Mouse (Mus musculus): ENCODE results near the gene Cers1. TPM values are rescaled to one million over a fixed set of nuclear protein-coding genes. Genes with fewer than 3 reads are reported as not detected.

The Cers1 gene
- polyA plus RNA-seq, 1 experiment from 2014 or later, result 10.0 TPM

GRCm38 (mm10) chr8:70342007-70342406 lies 26.4 kb downstream of the Cers1 start:
- H3K9ac ChIP-seq, result no peak overlapping the region
- no peak for ATAC-seq (ENCODE audit: low FRiP score, low read depth)
- H3K4me1 ChIP-seq, result peaks cover 26% of the 10 kb centered on the region
- H3K4me3 ChIP-seq, result no peak overlapping the region
- no peaks in the 10 kb centered on the region for H3K9me3 ChIP-seq
- 89% methylated on average over 14 of the region's 14 CpGs for WGBS
- no peak overlapping the region for H3K4me2 ChIP-seq (replicated peaks)
- no peaks in the 10 kb centered on the region for H3K27me3 ChIP-seq
- peaks cover 82% of the 10 kb centered on the region for H3K36me3 ChIP-seq
- no peak overlapping the region for H3K27ac ChIP-seq

GRCm38 (mm10) chr8:70343076-70343475 lies 27.5 kb downstream of the Cers1 start:
- no peaks in the 10 kb centered on the region for H3K27me3 ChIP-seq
- H3K4me3 ChIP-seq, result no peak overlapping the region
- no peak overlapping the region for H3K9ac ChIP-seq
- H3K9me3 ChIP-seq, result no peaks in the 10 kb centered on the region
- no peak overlapping the region for H3K4me2 ChIP-seq (replicated peaks)
- no peak for ATAC-seq (ENCODE audit: low FRiP score, low read depth)
- WGBS, result 22% methylated on average over 7 of the region's 7 CpGs
- H3K4me1 ChIP-seq, result peaks cover 33% of the 10 kb centered on the region
- no peak overlapping the region for H3K27ac ChIP-seq
- H3K36me3 ChIP-seq, result peaks cover 72% of the 10 kb centered on the region

- Histone ChIP-seq H3K4me2 (replicated peaks) (no peak overlapping the region), H3K36me3 (peaks cover 72% of the 10 kb centered on the region), H3K4me3 (no peak overlapping the region), H3K4me1 (peaks cover 40% of the 10 kb centered on the region), H3K9me3 (no peaks in the 10 kb centered on the region), H3K27me3 (no peaks in the 10 kb centered on the region), H3K27ac (peak overlapping the region; percentile 44; the same call in 1 of the 2 replicates), H3K9ac (0 out of 2 replicates have a peak overlapping the region, but pooled peaks have one; percentile 19)
- 47% methylated on average over 6 of the region's 6 CpGs for WGBS
- peak; percentile 52; the same call in 1 of the 2 replicates for ATAC-seq (ENCODE audit: low FRiP score, low read depth)
Observed at GRCm38 (mm10) chr8:70343696-70344095, 28.1 kb downstream of the Cers1 start.

GRCm38 (mm10) chr8:70344279-70344678 lies 28.7 kb downstream of the Cers1 start:
- no peak for ATAC-seq (ENCODE audit: low FRiP score, low read depth)
- Histone ChIP-seq H3K9me3 (no peaks in the 10 kb centered on the region), H3K36me3 (peaks cover 72% of the 10 kb centered on the region), H3K9ac (no peak overlapping the region), H3K4me1 (peaks cover 45% of the 10 kb centered on the region), H3K27me3 (no peaks in the 10 kb centered on the region), H3K4me3 (no peak overlapping the region), H3K4me2 (replicated peaks) (no peak overlapping the region), H3K27ac (peak overlapping the region; percentile 44; the same call in 1 of the 2 replicates)
- WGBS, result 83% methylated on average over 2 of the region's 2 CpGs

GRCm38 (mm10) chr8:70347443-70347842 lies 31.9 kb downstream of the Cers1 start:
- H3K9ac ChIP-seq, result peak overlapping the region; percentile 26; the same call in 1 of the 2 replicates
- H3K4me2 ChIP-seq (replicated peaks), result no peak overlapping the region
- H3K4me3 ChIP-seq, result no peak overlapping the region
- WGBS, result 80% methylated on average over 4 of the region's 4 CpGs
- H3K4me1 ChIP-seq, result peaks cover 74% of the 10 kb centered on the region
- no peak overlapping the region for H3K27ac ChIP-seq
- H3K9me3 ChIP-seq, result no peaks in the 10 kb centered on the region
- H3K36me3 ChIP-seq, result peaks cover 52% of the 10 kb centered on the region
- no peak for ATAC-seq (ENCODE audit: low FRiP score, low read depth)
- no peaks in the 10 kb centered on the region for H3K27me3 ChIP-seq

GRCm38 (mm10) chr8:70347860-70348420 lies 32.4 kb downstream of the Cers1 start:
- peaks cover 70% of the 10 kb centered on the region for H3K4me1 ChIP-seq
- H3K4me2 ChIP-seq (replicated peaks), result no peak overlapping the region
- 67% methylated on average over 1 of the region's 1 CpGs for WGBS
- no peak overlapping the region for H3K4me3 ChIP-seq
- ATAC-seq (ENCODE audit: low FRiP score, low read depth), result no peak
- peak overlapping the region; percentile 31; the same call in 1 of the 2 replicates for H3K9ac ChIP-seq
- H3K27ac ChIP-seq, result no peak overlapping the region
- no peaks in the 10 kb centered on the region for H3K9me3 ChIP-seq
- peaks cover 47% of the 10 kb centered on the region for H3K36me3 ChIP-seq
- no peaks in the 10 kb centered on the region for H3K27me3 ChIP-seq

GRCm38 (mm10) chr8:70351035-70351999 lies 35.7 kb downstream of the Cers1 start:
- Histone ChIP-seq H3K36me3 (peaks cover 29% of the 10 kb centered on the region), H3K27me3 (no peaks in the 10 kb centered on the region), H3K4me2 (replicated peaks) (peak overlapping the region; percentile 100), H3K9ac (peak overlapping the region; percentile 99), H3K4me1 (peaks cover 59% of the 10 kb centered on the region), H3K27ac (no peak overlapping the region; the same call in 1 of the 2 replicates), H3K9me3 (no peaks in the 10 kb centered on the region), H3K4me3 (peak overlapping the region; percentile 100)
- ATAC-seq (ENCODE audit: low FRiP score, low read depth), result no peak
- WGBS, result 43% methylated on average over 15 of the region's 15 CpGs

GRCm38 (mm10) chr8:70352000-70352384 lies 36.4 kb downstream of the Cers1 start:
- Histone ChIP-seq H3K4me1 (peaks cover 59% of the 10 kb centered on the region), H3K36me3 (peaks cover 24% of the 10 kb centered on the region), H3K9me3 (no peaks in the 10 kb centered on the region), H3K9ac (peak overlapping the region; percentile 99), H3K27ac (no peak overlapping the region), H3K27me3 (no peaks in the 10 kb centered on the region), H3K4me2 (replicated peaks) (peak overlapping the region; percentile 100), H3K4me3 (peak overlapping the region; percentile 100)
- 23% methylated on average over 3 of the region's 3 CpGs for WGBS
- ATAC-seq (ENCODE audit: low FRiP score, low read depth), result no peak

- Histone ChIP-seq H3K9me3 (no peaks in the 10 kb centered on the region), H3K4me1 (peaks cover 55% of the 10 kb centered on the region), H3K27ac (peak overlapping the region; percentile 76), H3K4me3 (peak overlapping the region; percentile 100), H3K9ac (peak overlapping the region; percentile 99), H3K27me3 (no peaks in the 10 kb centered on the region), H3K4me2 (replicated peaks) (peak overlapping the region; percentile 100), H3K36me3 (peaks cover 24% of the 10 kb centered on the region)
- ATAC-seq (ENCODE audit: low FRiP score, low read depth), result peak; percentile 49; the same call in 1 of the 2 replicates
- WGBS, result 0% methylated on average over 56 of the region's 64 CpGs
Observed at GRCm38 (mm10) chr8:70352657-70353151, 37.1 kb downstream of the Cers1 start.

GRCm38 (mm10) chr8:70353194-70353817 lies 37.7 kb downstream of the Cers1 start, which contains the start of gene Upf1:
TSS of gene Upf1 (minus strand) at chr8:70353278.
- peak within 1 kb of the TSS; percentile 76 for H3K27ac ChIP-seq
- peak within 1 kb of the TSS; percentile 100 for H3K4me3 ChIP-seq
- peak; percentile 91 for ATAC-seq (ENCODE audit: low FRiP score, low read depth)
- peak within 1 kb of the TSS; percentile 100 for H3K4me2 ChIP-seq (replicated peaks)
- H3K27me3 ChIP-seq, result no peaks in the 10 kb centered on the region
- H3K36me3 ChIP-seq, result peaks cover 21% of the 10 kb centered on the region
- no peaks in the 10 kb centered on the region for H3K9me3 ChIP-seq
- WGBS, result under 1% methylated on average over 67 of the region's 69 CpGs
- H3K9ac ChIP-seq, result peak within 1 kb of the TSS; percentile 99
- peaks cover 49% of the 10 kb centered on the region for H3K4me1 ChIP-seq

GRCm38 (mm10) chr8:70354004-70354403 lies 38.4 kb downstream of the Cers1 start:
- Histone ChIP-seq H3K4me2 (replicated peaks) (peak overlapping the region; percentile 100), H3K9ac (peak overlapping the region; percentile 60), H3K4me3 (peak overlapping the region; percentile 100), H3K27ac (peak overlapping the region; percentile 76), H3K27me3 (0 out of 2 replicates have a peak, but pooled peaks cover 4% of the 10 kb centered on the region), H3K36me3 (peaks cover 14% of the 10 kb centered on the region), H3K4me1 (peaks cover 42% of the 10 kb centered on the region), H3K9me3 (no peaks in the 10 kb centered on the region)
- 70% methylated on average over 4 of the region's 4 CpGs for WGBS
- no peak for ATAC-seq (ENCODE audit: low FRiP score, low read depth)

All from limb, embryonic 13.5 days (tissue).